Mouse (Mus musculus) lung, postnatal 0 days (tissue): ENCODE data around the gene Olfr1031. TPM values are rescaled to one million over a fixed set of nuclear protein-coding genes. Genes with fewer than 3 reads are reported as not detected.
"Not testable (repeated sequence)": the region's sequence is repeated elsewhere in the genome, so short reads cannot be mapped to it uniquely, and the experiment has no call there.

Experiments used
- ATAC-seq: fragments of 200-750 bp; cut with Nextera tagmentation; 2 replicates; pipeline ENCODE4 v1.8.0; 2017; ENCODE audit warnings: moderate library complexity
- DNase-seq: peaks from one replicate; pipeline ENCODE4 v3.0.0-alpha.2; 2016; ENCODE audit warnings: low spot score
- H3K27ac ChIP-seq: fragments of 300-500 bp; sonication (generic); 2 replicates; pipeline ENCODE4 v1.5.1; 2014; ENCODE audit warnings: antibody characterized with exemption, mild to moderate bottlenecking, low read length, mixed read lengths
- H3K27me3 ChIP-seq: fragments of 300-500 bp; sonication (generic); replicated peaks from 2 replicates; pipeline ENCODE4 v1.6.1; 2014; ENCODE audit warnings: low read length, mixed read lengths; ENCODE audit not compliant: insufficient read depth
- H3K36me3 ChIP-seq: fragments of 300-500 bp; sonication (generic); 2 replicates; pipeline ENCODE4 v1.6.1; 2014; ENCODE audit warnings: low read length, mixed read lengths; ENCODE audit not compliant: insufficient read depth
- H3K4me1 ChIP-seq: fragments of 300-500 bp; sonication (generic); 2 replicates; pipeline ENCODE4 v1.6.1; 2014; ENCODE audit warnings: antibody characterized with exemption, low read depth, low read length, mixed read lengths; ENCODE audit not compliant: insufficient read depth
- H3K4me2 ChIP-seq: fragments of 300-500 bp; sonication (generic); replicated peaks from 2 replicates; pipeline ENCODE4 v1.6.1; 2014; ENCODE audit warnings: low read depth, mild to moderate bottlenecking, low read length, moderate library complexity, mixed read lengths
- H3K4me3 ChIP-seq: fragments of 300-500 bp; sonication (generic); 2 replicates; pipeline ENCODE4 v1.5.1; 2014; ENCODE audit warnings: low read depth, low read length
- H3K9ac ChIP-seq: fragments of 300-500 bp; sonication (generic); replicated peaks from 2 replicates; pipeline ENCODE4 v1.6.1; 2014; ENCODE audit warnings: low read depth, mild to moderate bottlenecking
- H3K9me3 ChIP-seq: fragments of 300-500 bp; sonication (generic); 2 replicates; pipeline ENCODE4 v1.6.1; 2016; ENCODE audit warnings: low read length, mixed read lengths
- CTCF ChIP-seq: IDR thresholded peaks from 2 replicates; pipeline ENCODE4 v1.5.1; 2016; ENCODE audit warnings: antibody characterized with exemption, mild to moderate bottlenecking
- EP300 ChIP-seq: IDR thresholded peaks from 2 replicates; pipeline ENCODE4 v1.6.1; 2016; ENCODE audit warnings: antibody characterized with exemption, mild to moderate bottlenecking, control low read depth
- WGBS: fragments of 180-500 bp; shearing (Covaris S2); extraction: QIAGEN DNeasy Blood & Tissue Kit; methylation state at CpG from one replicate; pipeline ENCODE4 v1.1.7; 2014; 5-methylcytosine and 5-hydroxymethylcytosine counted together
- polyA plus RNA-seq: library from polyadenylated mRNA; unstranded; fragments of >200 nt; fragmentation: Nextera tagmentation; extraction: Ambion mirVana; gene quantifications from 2 replicates; pipeline ENCODE4 v1.2.1, GENCODE M21; 2015

Olfr1031 gene
- not detected in 2 replicates for polyA plus RNA-seq

- Histone ChIP-seq H3K9ac (no peak within 1 kb of the TSS), H3K4me3 (no peak within 1 kb of the TSS), H3K4me1 (no peaks in the 10 kb centered on the region), H3K27me3 (no peaks in the 10 kb centered on the region), H3K4me2 (no peak within 1 kb of the TSS), H3K36me3 (no peaks in the 10 kb centered on the region), H3K27ac (no peak within 1 kb of the TSS), H3K9me3 (no peaks in the 10 kb centered on the region)
- no peak for DNase-seq
- no peak for ATAC-seq
- WGBS, result 40% methylated on average over 3 of the region's 3 CpGs
- no peak for TF ChIP-seq EP300
- TF ChIP-seq CTCF, result no peak
These were observed at the start of gene Olfr1031 for GRCm38 (mm10) chr2:85990004-85990403. TSS of gene Olfr1031 (plus strand) at chr2:85990304.

- no peaks in the 10 kb centered on the region for H3K4me1 ChIP-seq
- H3K4me2 ChIP-seq, result no peak within 1 kb of the TSS
- H3K4me3 ChIP-seq, result no peak within 1 kb of the TSS
- H3K9ac ChIP-seq, result no peak within 1 kb of the TSS
- DNase-seq, result no peak
- no peak within 1 kb of the TSS for H3K27ac ChIP-seq
- H3K36me3 ChIP-seq, result no peaks in the 10 kb centered on the region
- no peaks in the 10 kb centered on the region for H3K9me3 ChIP-seq
- WGBS, result 67% methylated on average over 1 of the region's 1 CpGs
- ATAC-seq, result no peak
- no peaks in the 10 kb centered on the region for H3K27me3 ChIP-seq
- TF ChIP-seq CTCF (no peak), EP300 (no peak)
These were observed 40.0 kb upstream of the Olfr1031 start, which contains the start of gene Olfr1028 for GRCm38 (mm10) chr2:85950137-85950536. TSS of gene Olfr1028 (plus strand) at chr2:85950437.

- Histone ChIP-seq H3K9ac (no peak within 1 kb of the TSS), H3K9me3 (no peaks in the 10 kb centered on the region), H3K36me3 (no peaks in the 10 kb centered on the region), H3K4me3 (no peak within 1 kb of the TSS), H3K27ac (no peak within 1 kb of the TSS), H3K4me2 (no peak within 1 kb of the TSS), H3K27me3 (no peaks in the 10 kb centered on the region), H3K4me1 (no peaks in the 10 kb centered on the region)
- WGBS, result 81% methylated on average over 2 of the region's 2 CpGs
- no peak for ATAC-seq
- no peak for TF ChIP-seq EP300
- no peak for TF ChIP-seq CTCF
- no peak for DNase-seq
These were observed 16.5 kb upstream of the Olfr1031 start, which contains the start of gene Olfr1029 for GRCm38 (mm10) chr2:85973595-85973994. TSS of gene Olfr1029 (plus strand) at chr2:85973895.

GRCm38 (mm10) chr2:85978976-85979375 lies 11.1 kb upstream of the Olfr1031 start, which contains the start of gene Olfr1030:
TSS of gene Olfr1030 (plus strand) at chr2:85979276.
- TF ChIP-seq CTCF (no peak), EP300 (no peak)
- H3K4me1 ChIP-seq, result no peaks in the 10 kb centered on the region
- H3K9me3 ChIP-seq, result no peaks in the 10 kb centered on the region
- H3K9ac ChIP-seq, result no peak within 1 kb of the TSS
- no peak within 1 kb of the TSS for H3K4me2 ChIP-seq
- WGBS, result 50% methylated on average over 1 of the region's 1 CpGs
- ATAC-seq (no peak), DNase-seq (no peak)
- H3K4me3 ChIP-seq, result no peak within 1 kb of the TSS
- no peaks in the 10 kb centered on the region for H3K27me3 ChIP-seq
- H3K27ac ChIP-seq, result no peak within 1 kb of the TSS
- no peaks in the 10 kb centered on the region for H3K36me3 ChIP-seq

- Histone ChIP-seq H3K4me2 (no peak within 1 kb of the TSS), H3K9ac (no peak within 1 kb of the TSS), H3K27me3 (no peaks in the 10 kb centered on the region), H3K27ac (no peak within 1 kb of the TSS), H3K4me3 (no peak within 1 kb of the TSS), H3K36me3 (no peaks in the 10 kb centered on the region), H3K4me1 (no peaks in the 10 kb centered on the region), H3K9me3 (no peaks in the 10 kb centered on the region)
- no peak for TF ChIP-seq CTCF
- TF ChIP-seq EP300, result no peak
- WGBS, result 76% methylated on average over 7 of the region's 7 CpGs
- ATAC-seq (no peak), DNase-seq (no peak)
These were observed 15.1 kb downstream of the Olfr1031 start, which contains the start of gene Olfr1032 for GRCm38 (mm10) chr2:86005240-86005639. TSS of gene Olfr1032 (plus strand) at chr2:86005540.

GRCm38 (mm10) chr2:86020406-86020805 lies 30.3 kb downstream of the Olfr1031 start, which contains the start of gene Olfr1033:
TSS of gene Olfr1033 (plus strand) at chr2:86020633.
- not testable (repeated sequence) for H3K27ac ChIP-seq, H3K9ac ChIP-seq
- WGBS, result 1% methylated on average over 10 of the region's 11 CpGs

GRCm38 (mm10) chr2:86021518-86021917 lies 31.4 kb downstream of the Olfr1031 start:
- not testable (repeated sequence) for H3K9ac ChIP-seq
- 49% methylated on average over 3 of the region's 9 CpGs for WGBS

More at GRCm38 (mm10) chr2:86020406-86020805, 30.3 kb downstream of the Olfr1031 start, which contains the start of gene Olfr1033:
- H3K36me3 ChIP-seq, ATAC-seq, H3K27me3 ChIP-seq, H3K4me1 ChIP-seq, H3K9me3 ChIP-seq: not testable (repeated sequence)
- peak; percentile 61 for DNase-seq
- H3K4me3 ChIP-seq, result peak within 1 kb of the TSS; percentile 33
- peak within 1 kb of the TSS; percentile 45 for H3K4me2 ChIP-seq

More at GRCm38 (mm10) chr2:86021518-86021917, 31.4 kb downstream of the Olfr1031 start:
- not testable (repeated sequence) for H3K4me2 ChIP-seq, H3K27me3 ChIP-seq, H3K4me3 ChIP-seq, H3K36me3 ChIP-seq, H3K9me3 ChIP-seq, H3K27ac ChIP-seq, DNase-seq, H3K4me1 ChIP-seq, ATAC-seq

Other genes with a start within 250 kb of the Olfr1031 start
- gene Olfr1012, start 227.5 kb upstream of the Olfr1031 start, polyA plus RNA-seq, result not detected in 2 replicates
- gene Olfr1013, start 223.2 kb upstream of the Olfr1031 start, polyA plus RNA-seq, result not detected in 2 replicates
- not detected in 2 replicates for gene Olfr1014, start 217.6 kb upstream of the Olfr1031 start, polyA plus RNA-seq
- not detected in 2 replicates for gene Olfr1015, start 208.3 kb upstream of the Olfr1031 start, polyA plus RNA-seq
- not detected in 2 replicates for gene Olfr1016, start 187.8 kb upstream of the Olfr1031 start, polyA plus RNA-seq
- not detected in 2 replicates for gene Olfr1018, start 171.8 kb upstream of the Olfr1031 start, polyA plus RNA-seq
- not detected in 2 replicates for gene Olfr1019, start 144.8 kb upstream of the Olfr1031 start, polyA plus RNA-seq
- gene Olfr1020, start 143.3 kb upstream of the Olfr1031 start, polyA plus RNA-seq, result not detected in 2 replicates
- not detected in 2 replicates for gene Olfr1022, start 121.7 kb upstream of the Olfr1031 start, polyA plus RNA-seq
- not detected in 2 replicates for gene Olfr1023, start 104.7 kb upstream of the Olfr1031 start, polyA plus RNA-seq
- gene Olfr1024, start 85.3 kb upstream of the Olfr1031 start, polyA plus RNA-seq, result not detected in 2 replicates
- gene Olfr1025-ps1, start 75.1 kb upstream of the Olfr1031 start, polyA plus RNA-seq, result not detected in 2 replicates
- not detected in 2 replicates for gene Olfr1026, start 68.7 kb upstream of the Olfr1031 start, polyA plus RNA-seq
- not detected in 2 replicates for gene Olfr1028, start 39.9 kb upstream of the Olfr1031 start, polyA plus RNA-seq
- not detected in 2 replicates for gene Olfr1029, start 16.4 kb upstream of the Olfr1031 start, polyA plus RNA-seq
- not detected in 2 replicates for gene Olfr1030, start 11.0 kb upstream of the Olfr1031 start, polyA plus RNA-seq
- gene Olfr1032, start 15.2 kb downstream of the Olfr1031 start, polyA plus RNA-seq, result not detected in 2 replicates
- gene Olfr1033, start 30.3 kb downstream of the Olfr1031 start, polyA plus RNA-seq, result 3.4 and 8.8 TPM in 2 replicates
- gene Olfr1034, start 55.6 kb downstream of the Olfr1031 start, polyA plus RNA-seq, result 0.06 TPM in 1 of 2 replicates, not detected in the other
- gene Olfr1036, start 83.7 kb downstream of the Olfr1031 start, polyA plus RNA-seq, result not detected in 2 replicates
- not detected in 2 replicates for gene Olfr1037, start 97.1 kb downstream of the Olfr1031 start, polyA plus RNA-seq
- gene Olfr1039, start 145.6 kb downstream of the Olfr1031 start, polyA plus RNA-seq, result not detected in 2 replicates
- not detected in 2 replicates for gene Olfr1040, start 156.4 kb downstream of the Olfr1031 start, polyA plus RNA-seq
- not detected in 2 replicates for gene Olfr1042, start 171.5 kb downstream of the Olfr1031 start, polyA plus RNA-seq
- gene Olfr1043, start 177.2 kb downstream of the Olfr1031 start, polyA plus RNA-seq, result not detected in 2 replicates
- not detected in 2 replicates for gene Olfr1044, start 187.5 kb downstream of the Olfr1031 start, polyA plus RNA-seq
- not detected in 2 replicates for gene Olfr52, start 195.4 kb downstream of the Olfr1031 start, polyA plus RNA-seq
- not detected in 2 replicates for gene Olfr1045, start 212.7 kb downstream of the Olfr1031 start, polyA plus RNA-seq
- not detected in 2 replicates for gene Olfr1046, start 229.0 kb downstream of the Olfr1031 start, polyA plus RNA-seq
- not detected in 2 replicates for gene Olfr1047, start 241.1 kb downstream of the Olfr1031 start, polyA plus RNA-seq
- not detected in 2 replicates for gene Olfr1048, start 250.0 kb downstream of the Olfr1031 start, polyA plus RNA-seq